Mouse (Mus musculus): ENCODE results near the gene D6Wsu163e. TPM values are rescaled to one million over a fixed set of nuclear protein-coding genes. Genes with fewer than 3 reads are reported as not detected.

D6Wsu163e gene
- total RNA-seq, 2 experiments from 2014 or later = 27.9 to 29.5 TPM

GRCm38 (mm10) chr6:126996399-126996798 is 56.6 kb downstream of the D6Wsu163e start:
- ATAC-seq (replicated peaks; ENCODE audit: low FRiP score, poor library complexity, severe bottlenecking) = no peak

- no peak for ATAC-seq (replicated peaks; ENCODE audit: low FRiP score, poor library complexity, severe bottlenecking)
Observed at GRCm38 (mm10) chr6:127005646-127006045, 65.9 kb downstream of the D6Wsu163e start.

- no peak for ATAC-seq (replicated peaks; ENCODE audit: low FRiP score, poor library complexity, severe bottlenecking)
Observed at GRCm38 (mm10) chr6:127006551-127006950, 66.8 kb downstream of the D6Wsu163e start.

GRCm38 (mm10) chr6:127010021-127010420 is 70.3 kb downstream of the D6Wsu163e start:
- ATAC-seq (replicated peaks; ENCODE audit: low FRiP score, poor library complexity, severe bottlenecking) = no peak

GRCm38 (mm10) chr6:127011947-127012535 is 72.3 kb downstream of the D6Wsu163e start:
- ATAC-seq (replicated peaks; ENCODE audit: low FRiP score, poor library complexity, severe bottlenecking) = no peak

- no peak for ATAC-seq (replicated peaks; ENCODE audit: low FRiP score, poor library complexity, severe bottlenecking)
Observed at GRCm38 (mm10) chr6:127014906-127015770, 75.4 kb downstream of the D6Wsu163e start, which contains the start of gene Fgf6. TSS of gene Fgf6 (plus strand) at chr6:127015586.

- ATAC-seq (replicated peaks; ENCODE audit: low FRiP score, poor library complexity, severe bottlenecking) = no peak
Observed at GRCm38 (mm10) chr6:127019254-127019653, 79.5 kb downstream of the D6Wsu163e start.

- no peak for ATAC-seq (replicated peaks; ENCODE audit: low FRiP score, poor library complexity, severe bottlenecking)
Observed at GRCm38 (mm10) chr6:127020431-127020830, 80.7 kb downstream of the D6Wsu163e start.

GRCm38 (mm10) chr6:127024836-127025235 is 85.1 kb downstream of the D6Wsu163e start:
- ATAC-seq (replicated peaks; ENCODE audit: low FRiP score, poor library complexity, severe bottlenecking) = no peak

Other genes with a start within 250 kb of the D6Wsu163e start
- not detected in 2 replicates for gene Kcna6, start 199.3 kb upstream of the D6Wsu163e start, total RNA-seq (2015; ENCODE audit: low replicate concordance)
- not detected in 2 replicates for gene Kcna6, start 199.3 kb upstream of the D6Wsu163e start, total RNA-seq (2017; ENCODE audit: low replicate concordance)
- gene Ndufa9, start 90.8 kb upstream of the D6Wsu163e start, total RNA-seq (2015; ENCODE audit: low replicate concordance) = 21.7 and 31.3 TPM in 2 replicates
- 27.3 and 28.5 TPM in 2 replicates for gene Ndufa9, start 90.8 kb upstream of the D6Wsu163e start, total RNA-seq (2017; ENCODE audit: low replicate concordance)
- not detected in 2 replicates for gene Akap3, start 86.9 kb upstream of the D6Wsu163e start, total RNA-seq (2015; ENCODE audit: low replicate concordance)
- gene Akap3, start 86.9 kb upstream of the D6Wsu163e start, total RNA-seq (2017; ENCODE audit: low replicate concordance) = not detected in 2 replicates
- gene Dyrk4, start 18.1 kb upstream of the D6Wsu163e start, total RNA-seq (2015; ENCODE audit: low replicate concordance) = not detected in 2 replicates
- 0.60 TPM in 1 of 2 replicates, not detected in the other for gene Dyrk4, start 18.1 kb upstream of the D6Wsu163e start, total RNA-seq (2017; ENCODE audit: low replicate concordance)
- 18.0 and 20.4 TPM in 2 replicates for gene Rad51ap1, start 375 bp upstream of the D6Wsu163e start, total RNA-seq (2015; ENCODE audit: low replicate concordance)
- 85.9 and 165 TPM in 2 replicates for gene Rad51ap1, start 375 bp upstream of the D6Wsu163e start, total RNA-seq (2017; ENCODE audit: low replicate concordance)
- not detected in 2 replicates for gene Fgf6, start 75.6 kb downstream of the D6Wsu163e start, total RNA-seq (2015; ENCODE audit: low replicate concordance)
- not detected in 2 replicates for gene Fgf6, start 75.6 kb downstream of the D6Wsu163e start, total RNA-seq (2017; ENCODE audit: low replicate concordance)
- not detected in 2 replicates for gene Fgf23, start 132.9 kb downstream of the D6Wsu163e start, total RNA-seq (2015; ENCODE audit: low replicate concordance)
- gene Fgf23, start 132.9 kb downstream of the D6Wsu163e start, total RNA-seq (2017; ENCODE audit: low replicate concordance) = 0.77 TPM in 1 of 2 replicates, not detected in the other
- gene Tigar, start 169.6 kb downstream of the D6Wsu163e start, total RNA-seq (2015; ENCODE audit: low replicate concordance) = 0.96 and 1.3 TPM in 2 replicates
- 1.6 and 1.8 TPM in 2 replicates for gene Tigar, start 169.6 kb downstream of the D6Wsu163e start, total RNA-seq (2017; ENCODE audit: low replicate concordance)
- gene Ccnd2, start 212.2 kb downstream of the D6Wsu163e start, total RNA-seq (2015; ENCODE audit: low replicate concordance) = 12.5 and 314 TPM in 2 replicates
- gene Ccnd2, start 212.2 kb downstream of the D6Wsu163e start, total RNA-seq (2017; ENCODE audit: low replicate concordance) = 4.1 and 5.3 TPM in 2 replicates

Measured in erythroblast, adult 5-6 weeks (primary cell).